Mouse (Mus musculus): ENCODE data around the gene Dusp11. TPM values are rescaled to one million over a fixed set of nuclear protein-coding genes. Genes with fewer than 3 reads are reported as not detected.
"Not testable (repeated sequence)": the region's sequence is repeated elsewhere in the genome, so short reads cannot be mapped to it uniquely, and the experiment has no call there.

Dusp11 gene
- polyA plus RNA-seq, 1 experiment from 2014 or later = 47.8 TPM

DNA sequence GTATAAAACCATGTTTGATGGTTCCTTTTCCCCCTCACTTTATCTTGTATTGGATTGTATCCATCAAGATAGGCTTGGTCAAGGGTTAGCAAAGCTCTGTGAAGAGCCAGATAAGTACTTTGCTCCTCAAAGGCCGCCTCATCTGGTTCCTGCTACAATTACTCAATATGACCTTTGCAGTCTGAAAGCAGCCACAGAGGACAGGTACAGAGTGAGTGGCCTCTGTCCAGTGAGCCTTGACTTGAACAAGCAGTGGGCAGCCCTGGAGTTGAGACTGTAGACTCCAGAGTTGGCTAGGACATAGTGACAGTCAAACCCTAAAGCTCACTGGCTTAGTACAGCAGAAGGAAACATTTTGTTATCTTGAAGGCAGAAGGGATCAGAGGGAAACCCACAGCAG, 32.2 kb downstream of the Dusp11 start:
- Histone ChIP-seq H3K27me3 (replicated peaks) (no peaks in the 10 kb centered on the region), H3K4me3 (replicated peaks) (no peak overlapping the region), H3K4me2 (no peak overlapping the region), H3K36me3 (peaks cover 71% of the 10 kb centered on the region), H3K9me3 (replicated peaks) (no peaks in the 10 kb centered on the region), H3K27ac (replicated peaks) (no peak overlapping the region), H3K9ac (replicated peaks) (no peak overlapping the region), H3K4me1 (no peaks in the 10 kb centered on the region)
- 87% methylated on average over 1 of the region's 1 CpGs for WGBS
- ATAC-seq (ENCODE audit: low FRiP score) = no peak

DNA sequence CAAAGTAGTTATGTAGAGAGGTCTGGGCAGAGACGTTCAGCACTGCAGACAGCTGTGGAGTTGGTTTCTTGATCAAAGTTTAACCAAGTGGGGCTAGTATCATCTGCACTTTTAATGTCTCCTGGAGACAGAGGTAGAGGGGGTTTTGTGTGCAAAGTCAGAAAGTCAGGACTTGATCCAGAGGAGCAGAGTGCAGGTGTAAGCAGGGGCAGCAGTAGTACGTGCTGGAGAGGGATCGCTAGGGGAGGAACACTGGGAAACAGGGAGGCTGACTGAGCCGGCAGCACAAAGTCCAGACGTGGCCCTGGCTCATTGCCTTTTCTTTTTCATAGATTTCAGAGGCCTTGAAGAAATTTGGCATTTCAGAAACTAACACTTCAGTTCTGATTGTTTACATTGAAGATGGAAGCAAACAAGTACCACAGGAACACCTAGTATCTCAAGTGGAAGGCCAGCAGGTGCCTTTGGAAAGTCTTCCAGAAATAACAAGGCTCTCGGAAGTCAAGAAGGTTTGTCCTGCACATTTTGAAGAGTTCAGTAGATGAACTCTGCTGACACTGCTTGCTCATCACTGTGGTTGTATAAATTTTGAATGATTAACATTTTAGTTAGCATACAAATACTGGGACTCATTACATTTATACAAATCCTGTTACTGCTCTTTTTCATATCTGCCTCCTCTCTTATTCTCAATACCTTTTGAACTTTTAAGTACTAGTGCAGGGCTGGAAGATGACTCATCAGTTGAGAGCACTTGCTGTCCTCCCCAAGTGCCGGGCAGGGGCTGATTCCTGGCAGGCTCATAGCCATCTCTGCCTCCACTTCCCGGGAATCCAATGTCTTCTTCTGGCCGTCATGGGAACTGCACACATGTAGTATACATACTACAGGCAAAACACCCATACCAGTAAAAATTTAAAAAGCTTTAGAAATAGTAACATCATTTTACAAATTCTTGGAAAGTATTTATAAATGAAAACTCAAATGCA, 33.7 kb downstream of the Dusp11 start:
- 93% methylated on average over 9 of the region's 9 CpGs for WGBS
- Histone ChIP-seq H3K9me3 (replicated peaks) (no peaks in the 10 kb centered on the region), H3K27ac (replicated peaks) (no peak overlapping the region), H3K4me2 (no peak overlapping the region), H3K4me3 (replicated peaks) (no peak overlapping the region), H3K4me1 (no peaks in the 10 kb centered on the region), H3K27me3 (replicated peaks) (no peaks in the 10 kb centered on the region), H3K9ac (replicated peaks) (no peak overlapping the region), H3K36me3 (peaks cover 79% of the 10 kb centered on the region)
- ATAC-seq (ENCODE audit: low FRiP score) = no peak

DNA sequence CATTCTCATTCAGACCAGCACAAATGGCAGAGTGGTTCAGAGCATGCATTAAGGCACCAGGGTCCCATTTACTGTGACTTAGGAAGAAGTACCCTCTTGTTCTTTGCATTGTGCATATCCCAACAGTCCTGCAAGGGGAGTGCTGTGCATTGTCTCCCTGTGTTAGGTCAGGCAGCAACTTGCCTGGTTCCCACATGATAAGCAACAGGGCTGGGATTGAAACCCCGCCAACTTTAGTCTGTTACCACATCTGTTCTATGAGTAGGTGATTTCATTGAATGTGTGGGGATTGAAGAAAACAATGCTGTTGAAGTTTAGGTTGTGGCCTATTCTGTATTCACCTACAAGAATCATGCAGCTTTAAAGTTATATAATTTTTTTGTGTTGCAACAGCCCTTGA, 34.8 kb downstream of the Dusp11 start:
- no peak overlapping the region for H3K27ac ChIP-seq (replicated peaks)
- no peak overlapping the region for H3K4me3 ChIP-seq (replicated peaks)
- no peaks in the 10 kb centered on the region for H3K9me3 ChIP-seq (replicated peaks)
- H3K36me3 ChIP-seq = peaks cover 79% of the 10 kb centered on the region
- no peaks in the 10 kb centered on the region for H3K27me3 ChIP-seq (replicated peaks)
- H3K4me1 ChIP-seq = no peaks in the 10 kb centered on the region
- no peak overlapping the region for H3K9ac ChIP-seq (replicated peaks)
- H3K4me2 ChIP-seq = no peak overlapping the region
- WGBS = 100% methylated on average over 1 of the region's 1 CpGs
- no peak for ATAC-seq (ENCODE audit: low FRiP score)

DNA sequence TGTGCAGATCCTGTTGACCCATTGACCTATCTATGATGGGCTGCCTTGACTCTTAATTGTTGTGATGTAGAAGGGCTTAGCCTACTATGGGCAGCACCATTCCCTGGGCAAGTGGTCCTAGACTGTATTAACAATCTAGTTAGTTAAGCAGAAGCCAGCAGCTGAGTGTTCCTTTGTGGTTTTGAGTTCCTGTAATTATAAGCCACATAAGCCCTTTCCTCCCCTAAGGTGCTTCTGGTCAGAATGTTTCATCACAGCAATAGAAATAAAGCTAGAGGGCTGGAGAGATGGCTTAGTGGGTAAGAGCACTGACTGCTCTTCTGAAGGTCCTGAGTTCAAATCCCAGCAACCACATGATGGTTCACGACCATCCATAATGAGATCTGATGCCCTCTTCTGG, 37.8 kb downstream of the Dusp11 start:
- Histone ChIP-seq H3K4me2 (no peak overlapping the region), H3K36me3 (peaks cover 66% of the 10 kb centered on the region), H3K4me3 (replicated peaks) (no peak overlapping the region), H3K4me1 (no peaks in the 10 kb centered on the region), H3K27me3 (replicated peaks) (no peaks in the 10 kb centered on the region), H3K9me3 (replicated peaks) (no peaks in the 10 kb centered on the region), H3K9ac (replicated peaks) (no peak overlapping the region), H3K27ac (replicated peaks) (no peak overlapping the region)
- WGBS = 95% methylated on average over 1 of the region's 1 CpGs
- ATAC-seq (ENCODE audit: low FRiP score) = no peak

DNA sequence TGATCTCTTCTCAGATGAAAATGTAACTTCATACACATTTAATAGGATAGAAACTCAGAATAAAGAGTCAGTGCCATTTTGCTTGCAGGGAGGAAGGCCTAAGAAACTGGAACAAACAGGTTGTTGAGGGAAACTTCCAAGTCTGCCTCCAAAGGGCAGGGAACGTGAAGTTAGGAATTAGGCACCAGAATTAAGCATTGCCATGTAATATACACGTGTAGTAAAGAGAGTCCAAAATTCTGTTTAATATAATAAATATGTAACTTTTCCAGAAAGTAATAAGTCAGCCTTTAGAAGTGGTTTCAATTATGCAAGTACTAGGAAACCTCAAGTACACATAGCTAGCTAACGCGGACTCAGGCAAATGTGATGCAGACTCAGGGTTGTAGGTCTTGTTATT, 42.1 kb downstream of the Dusp11 start:
- Histone ChIP-seq H3K9me3 (replicated peaks) (no peaks in the 10 kb centered on the region), H3K4me1 (peaks cover 12% of the 10 kb centered on the region), H3K27ac (replicated peaks) (no peak overlapping the region), H3K36me3 (peaks cover 29% of the 10 kb centered on the region), H3K9ac (replicated peaks) (no peak overlapping the region), H3K27me3 (replicated peaks) (no peaks in the 10 kb centered on the region), H3K4me2 (no peak overlapping the region), H3K4me3 (replicated peaks) (no peak overlapping the region)
- no peak for ATAC-seq (ENCODE audit: low FRiP score)
- 95% methylated on average over 4 of the region's 4 CpGs for WGBS

DNA sequence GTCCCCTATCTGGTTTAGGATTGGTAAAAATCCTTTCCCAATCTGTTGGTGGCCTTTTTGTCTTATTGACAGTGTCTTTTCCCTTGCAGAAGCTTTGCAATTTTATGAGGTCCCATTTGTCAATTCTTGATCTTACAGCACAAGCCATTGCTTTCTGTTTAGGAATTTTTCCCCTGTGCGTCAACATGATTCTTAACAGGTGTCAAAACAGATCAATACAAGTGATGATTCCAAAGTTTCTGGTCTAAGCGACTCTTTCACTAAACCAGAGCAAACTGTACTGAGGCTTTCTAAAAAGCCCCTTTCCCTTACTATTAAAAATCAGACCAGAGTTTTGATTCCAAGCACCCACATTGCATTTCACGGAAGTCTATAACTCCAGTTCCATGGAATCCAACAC, 43.1 kb downstream of the Dusp11 start:
- not testable (repeated sequence) for H3K4me3 ChIP-seq (replicated peaks); H3K27me3 ChIP-seq (replicated peaks); H3K9ac ChIP-seq (replicated peaks); ATAC-seq (ENCODE audit: low FRiP score); H3K4me2 ChIP-seq; H3K27ac ChIP-seq (replicated peaks); H3K9me3 ChIP-seq (replicated peaks)
- WGBS = 99% methylated on average over 3 of the region's 3 CpGs
- Histone ChIP-seq H3K4me1 (peaks cover 18% of the 10 kb centered on the region), H3K36me3 (peaks cover 23% of the 10 kb centered on the region)

DNA sequence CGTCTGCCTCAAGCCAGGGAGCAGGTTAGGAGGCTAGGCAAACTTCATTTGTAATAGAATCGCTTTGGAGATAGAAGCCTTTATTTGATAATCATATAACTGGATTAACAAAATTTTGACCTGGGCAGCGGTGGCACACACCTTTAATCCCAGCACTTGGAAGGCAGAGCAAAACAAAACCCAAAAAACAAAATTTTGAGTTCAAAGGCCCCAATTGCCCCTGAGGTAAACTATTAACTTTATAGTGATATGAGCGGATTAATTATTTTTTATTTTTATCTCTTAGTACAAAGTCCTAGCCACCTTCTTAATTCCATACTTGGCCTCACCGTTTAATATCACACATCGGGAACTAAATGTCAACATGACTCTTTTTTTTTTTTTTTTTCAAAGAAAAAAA, 44.9 kb downstream of the Dusp11 start:
- Histone ChIP-seq H3K27me3 (replicated peaks) (no peaks in the 10 kb centered on the region), H3K4me1 (peaks cover 18% of the 10 kb centered on the region), H3K4me2 (peak overlapping the region; percentile 75), H3K27ac (replicated peaks) (peak overlapping the region; percentile 88), H3K9me3 (replicated peaks) (no peaks in the 10 kb centered on the region), H3K9ac (replicated peaks) (peak overlapping the region; percentile 76), H3K36me3 (peaks cover 9% of the 10 kb centered on the region; the same call in 1 of the 2 replicates), H3K4me3 (replicated peaks) (peak overlapping the region; percentile 66)
- ATAC-seq (ENCODE audit: low FRiP score) = no peak
- WGBS = 88% methylated on average over 6 of the region's 6 CpGs

DNA sequence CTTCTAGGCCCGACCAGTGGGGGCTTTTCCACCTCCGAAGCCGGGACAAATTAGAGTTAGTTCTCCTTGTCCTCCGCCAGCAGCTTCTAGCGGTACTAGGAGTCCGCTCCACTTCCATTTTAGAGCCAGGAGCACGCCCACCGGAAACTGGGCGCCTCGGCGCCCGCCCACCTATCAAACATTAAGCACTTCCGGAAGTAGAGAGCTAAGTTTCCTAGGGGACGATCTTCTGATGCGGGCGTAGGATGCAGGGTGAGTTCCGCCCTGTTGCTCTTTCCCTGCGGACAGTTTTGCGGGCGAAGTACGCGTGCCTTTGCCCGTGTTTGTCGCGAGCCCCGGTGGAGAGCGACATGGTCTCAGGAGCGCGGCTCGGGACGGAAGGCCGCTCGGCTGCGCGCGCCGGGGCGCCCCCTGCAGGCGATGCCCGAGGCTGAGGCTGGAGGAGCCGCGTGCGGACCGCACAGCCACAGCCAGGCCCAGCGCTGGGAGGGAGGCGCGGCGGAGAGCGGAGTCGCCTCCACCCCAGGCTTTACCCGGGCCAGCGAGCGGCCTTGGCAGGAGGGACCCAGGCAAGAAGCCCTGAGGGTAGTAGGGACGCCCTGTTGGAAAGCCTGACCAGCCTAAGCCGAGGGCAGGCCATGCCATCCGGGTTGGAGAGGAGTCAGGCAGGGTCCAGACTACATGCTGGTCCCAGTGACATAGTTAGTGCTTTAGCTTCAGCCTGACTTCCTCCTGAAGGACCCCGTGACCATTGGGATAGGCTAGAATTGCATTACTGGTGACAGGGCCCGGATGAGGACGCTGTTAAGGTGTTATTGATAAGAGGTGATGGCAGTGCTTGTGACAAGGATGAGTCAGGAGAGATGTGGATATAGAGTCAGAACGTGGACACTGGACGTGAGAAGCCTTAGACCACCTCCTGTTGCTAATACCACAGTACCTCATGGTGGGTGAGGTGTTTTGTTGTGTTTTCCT, 45.6 kb downstream of the Dusp11 start, which contains the start of gene Nat8f1:
Gene Nat8f1 (minus strand): TSS at position 149 of the 975 bp plus-strand sequence.
- Histone ChIP-seq H3K27ac (replicated peaks) (peak within 1 kb of the TSS; percentile 88), H3K4me1 (peaks cover 18% of the 10 kb centered on the region), H3K9ac (replicated peaks) (peak within 1 kb of the TSS; percentile 76), H3K4me2 (peak within 1 kb of the TSS; percentile 75), H3K4me3 (replicated peaks) (peak within 1 kb of the TSS; percentile 66)
- not testable (repeated sequence) for H3K27me3 ChIP-seq (replicated peaks); H3K36me3 ChIP-seq; H3K9me3 ChIP-seq (replicated peaks)
- ATAC-seq (ENCODE audit: low FRiP score) = peak; percentile 98
- WGBS = under 1% methylated on average over 55 of the region's 61 CpGs

DNA sequence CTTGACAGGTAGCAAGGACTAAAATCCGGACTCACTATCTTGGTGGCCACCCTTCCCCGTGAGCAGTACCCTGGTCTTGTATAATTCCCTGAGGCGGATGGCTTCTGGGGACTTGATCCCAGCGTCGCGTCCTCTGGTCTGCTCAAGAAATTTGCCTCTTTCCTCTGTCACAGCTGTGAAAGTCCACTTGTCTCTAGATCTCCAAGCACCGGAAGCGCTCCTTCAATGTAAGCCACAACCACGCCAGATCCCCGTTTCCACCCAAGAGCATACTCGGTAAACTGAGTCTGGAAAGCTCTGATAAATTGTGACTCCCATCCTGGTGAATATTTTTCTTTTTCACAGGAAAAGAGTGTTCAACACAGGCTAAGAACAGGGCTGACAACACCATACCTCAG, 46.3 kb downstream of the Dusp11 start:
- H3K27me3 ChIP-seq (replicated peaks) = no peaks in the 10 kb centered on the region
- peak overlapping the region; percentile 66 for H3K4me3 ChIP-seq (replicated peaks)
- no peaks in the 10 kb centered on the region for H3K9me3 ChIP-seq (replicated peaks)
- peak overlapping the region; percentile 88 for H3K27ac ChIP-seq (replicated peaks)
- H3K36me3 ChIP-seq = no peaks in the 10 kb centered on the region
- peaks cover 18% of the 10 kb centered on the region for H3K4me1 ChIP-seq
- ATAC-seq (ENCODE audit: low FRiP score) = peak; percentile 23
- WGBS = 3% methylated on average over 11 of the region's 11 CpGs
- peak overlapping the region; percentile 75 for H3K4me2 ChIP-seq
- H3K9ac ChIP-seq (replicated peaks) = peak overlapping the region; percentile 76

DNA sequence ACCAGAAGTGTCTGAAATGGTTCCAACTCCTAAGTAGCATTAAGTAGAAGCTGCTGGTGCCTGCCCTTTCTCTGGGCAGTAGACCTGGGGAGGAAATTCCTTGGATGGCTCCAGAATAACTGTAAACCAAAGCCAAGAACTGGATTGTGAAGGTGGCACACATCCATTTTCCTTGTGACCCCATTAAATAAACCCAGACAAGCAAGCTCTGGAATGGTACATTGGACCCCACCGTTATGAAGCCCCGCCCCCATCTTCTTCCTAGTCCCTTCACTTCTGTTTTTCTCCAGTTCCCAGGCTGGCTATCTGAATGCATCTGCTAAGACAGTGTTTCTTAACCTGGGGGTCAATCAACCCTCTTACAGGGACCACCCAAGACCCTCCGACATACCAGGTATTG, 49.9 kb downstream of the Dusp11 start, which contains the start of gene Tprkb:
Gene Tprkb (plus strand): TSS at position 279 of the 400 bp plus-strand sequence.
- no peak within 1 kb of the TSS for H3K4me3 ChIP-seq (replicated peaks)
- no peaks in the 10 kb centered on the region for H3K27me3 ChIP-seq (replicated peaks)
- H3K9me3 ChIP-seq (replicated peaks) = no peaks in the 10 kb centered on the region
- H3K4me2 ChIP-seq = no peak within 1 kb of the TSS
- H3K36me3 ChIP-seq = no peaks in the 10 kb centered on the region
- no peak for ATAC-seq (ENCODE audit: low FRiP score)
- peaks cover 17% of the 10 kb centered on the region for H3K4me1 ChIP-seq
- H3K9ac ChIP-seq (replicated peaks) = no peak within 1 kb of the TSS
- H3K27ac ChIP-seq (replicated peaks) = no peak within 1 kb of the TSS
- WGBS = 88% methylated on average over 3 of the region's 3 CpGs

DNA sequence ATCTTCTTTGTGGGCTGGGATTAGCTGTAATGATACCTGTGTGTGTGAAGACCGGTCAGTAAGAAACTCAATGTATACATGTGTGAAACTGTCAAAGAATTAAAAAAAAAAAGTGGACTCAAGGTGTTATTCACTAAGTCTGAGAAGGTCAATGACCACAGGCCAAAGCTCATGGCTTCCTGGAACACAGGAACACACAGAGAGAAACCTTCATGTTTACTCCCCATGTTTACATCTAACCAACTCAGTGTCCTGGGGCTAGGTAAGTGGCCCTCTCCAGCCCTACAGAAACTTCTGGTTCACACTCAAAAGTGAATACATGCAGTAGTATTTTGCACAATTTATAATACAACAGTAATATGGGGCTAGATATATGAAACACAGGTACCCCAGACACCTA, 51.8 kb downstream of the Dusp11 start:
- Histone ChIP-seq H3K4me3 (replicated peaks) (no peak overlapping the region), H3K27me3 (replicated peaks) (no peaks in the 10 kb centered on the region), H3K9ac (replicated peaks) (no peak overlapping the region), H3K4me1 (peaks cover 9% of the 10 kb centered on the region), H3K27ac (replicated peaks) (no peak overlapping the region), H3K36me3 (no peaks in the 10 kb centered on the region), H3K4me2 (no peak overlapping the region), H3K9me3 (replicated peaks) (no peaks in the 10 kb centered on the region)
- 94% methylated on average over 1 of the region's 1 CpGs for WGBS
- ATAC-seq (ENCODE audit: low FRiP score) = no peak
